Mouse (Mus musculus): ENCODE data around the gene Pak1ip1. TPM values are rescaled to one million over a fixed set of nuclear protein-coding genes. Genes with fewer than 3 reads are reported as not detected.

Gene Pak1ip1
- polyA plus RNA-seq, 1 experiment from 2014 or later, result 66.0 TPM

DNA sequence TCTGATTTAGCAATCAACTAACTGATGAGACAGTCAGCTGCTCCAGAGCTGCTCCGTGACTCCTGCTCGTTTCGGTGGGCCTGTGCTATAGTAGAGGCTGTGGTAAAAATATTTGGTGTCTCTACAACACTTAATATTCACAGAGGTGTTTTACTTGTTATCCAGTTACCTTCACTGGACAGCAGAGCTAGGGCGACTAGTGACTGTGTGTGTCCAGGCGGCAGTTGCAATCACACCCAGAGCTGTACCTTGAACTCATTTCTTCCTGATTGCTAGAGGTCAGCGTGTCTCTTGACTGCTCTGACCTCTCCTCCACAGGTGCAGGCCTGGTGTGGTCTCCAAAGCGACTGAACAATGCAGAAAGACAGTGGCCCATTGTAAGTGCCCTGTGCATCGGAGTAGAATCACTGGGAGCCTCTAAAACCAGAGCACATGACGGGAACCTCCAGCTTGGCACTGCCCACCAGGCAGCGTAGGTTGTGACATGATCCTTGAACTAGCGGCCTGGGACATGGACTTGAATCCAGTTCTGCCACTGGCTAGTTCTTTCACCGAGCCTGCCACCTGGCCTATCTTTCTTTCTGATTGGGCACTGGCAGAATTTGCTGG, 16.1 kb downstream of the Pak1ip1 start:
- Histone ChIP-seq H3K9me3 (ENCODE audit: control insufficient read depth, low read length) (no peaks in the 10 kb centered on the region), H3K36me3 (ENCODE audit: control insufficient read depth, insufficient read depth, low read length) (peaks cover 33% of the 10 kb centered on the region), H3K4me3 (replicated peaks; ENCODE audit: low read depth, low read length) (peak overlapping the region; percentile 67), H3K9ac (replicated peaks; ENCODE audit: low read length) (peak overlapping the region; percentile 69), H3K27me3 (ENCODE audit: control insufficient read depth, insufficient read depth, low read length) (no peaks in the 10 kb centered on the region), H3K4me1 (ENCODE audit: control insufficient read depth, insufficient read depth, low read length) (peaks cover 16% of the 10 kb centered on the region), H3K4me2 (ENCODE audit: low read length) (peak overlapping the region; percentile 78), H3K27ac (replicated peaks; ENCODE audit: low read depth, low read length) (peak overlapping the region; percentile 81; the same call in 1 of the 2 replicates)
- no peak for DNase-seq
- no peak for ATAC-seq (ENCODE audit: low FRiP score, low TSS enrichment)
- WGBS, result 43% methylated on average over 12 of the region's 12 CpGs

DNA sequence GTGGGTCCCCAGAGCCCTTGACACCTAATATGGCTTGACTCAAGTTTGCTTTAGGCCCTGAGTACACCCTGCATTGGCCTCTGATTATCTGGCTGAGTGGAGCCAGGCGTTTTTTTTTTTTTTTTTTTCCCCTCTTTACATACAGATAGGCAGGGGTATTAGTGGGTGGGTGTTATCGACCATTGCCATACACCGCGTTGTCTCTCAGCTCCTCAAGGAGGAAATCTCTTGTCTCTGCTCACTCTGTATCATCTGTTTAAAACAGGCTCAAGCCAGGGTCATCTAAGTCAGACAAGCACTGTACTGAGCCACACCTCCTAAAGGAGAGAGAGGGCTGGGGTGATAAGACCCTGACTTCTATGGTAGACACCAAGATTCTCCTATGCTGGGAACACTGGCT, 17.0 kb downstream of the Pak1ip1 start:
- ATAC-seq (ENCODE audit: low FRiP score, low TSS enrichment) (no peak), DNase-seq (no peak)
- Histone ChIP-seq H3K4me2 (ENCODE audit: low read length) (no peak overlapping the region), H3K36me3 (ENCODE audit: control insufficient read depth, insufficient read depth, low read length) (peaks cover 27% of the 10 kb centered on the region), H3K9ac (replicated peaks; ENCODE audit: low read length) (no peak overlapping the region), H3K9me3 (ENCODE audit: control insufficient read depth, low read length) (no peaks in the 10 kb centered on the region), H3K27me3 (ENCODE audit: control insufficient read depth, insufficient read depth, low read length) (no peaks in the 10 kb centered on the region), H3K4me3 (replicated peaks; ENCODE audit: low read depth, low read length) (no peak overlapping the region), H3K4me1 (ENCODE audit: control insufficient read depth, insufficient read depth, low read length) (peaks cover 16% of the 10 kb centered on the region), H3K27ac (replicated peaks; ENCODE audit: low read depth, low read length) (no peak overlapping the region)
- 86% methylated on average over 4 of the region's 4 CpGs for WGBS

DNA sequence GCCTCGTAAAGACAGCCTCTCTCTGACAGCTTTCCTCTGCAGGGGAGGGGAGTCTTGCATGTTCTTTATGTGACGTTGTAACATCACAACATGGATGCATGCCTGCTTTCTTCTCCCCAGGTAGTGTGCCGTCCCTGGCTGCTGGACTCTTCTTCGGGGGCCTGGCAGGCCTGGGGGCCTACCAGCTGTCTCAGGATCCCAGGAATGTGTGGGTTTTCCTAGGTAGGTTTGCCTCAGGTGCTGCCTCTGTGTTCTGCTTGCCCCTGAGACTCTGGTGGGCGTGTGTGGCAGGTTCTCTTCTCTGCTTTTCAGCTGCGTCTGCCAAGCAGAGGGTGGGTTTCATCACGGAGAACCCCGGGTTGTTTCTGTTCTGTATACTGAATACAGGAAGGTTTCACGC, 17.4 kb downstream of the Pak1ip1 start:
- Histone ChIP-seq H3K36me3 (ENCODE audit: control insufficient read depth, insufficient read depth, low read length) (peaks cover 23% of the 10 kb centered on the region), H3K4me1 (ENCODE audit: control insufficient read depth, insufficient read depth, low read length) (peaks cover 16% of the 10 kb centered on the region), H3K4me2 (ENCODE audit: low read length) (no peak overlapping the region), H3K4me3 (replicated peaks; ENCODE audit: low read depth, low read length) (no peak overlapping the region), H3K27ac (replicated peaks; ENCODE audit: low read depth, low read length) (no peak overlapping the region), H3K9me3 (ENCODE audit: control insufficient read depth, low read length) (no peaks in the 10 kb centered on the region), H3K27me3 (ENCODE audit: control insufficient read depth, insufficient read depth, low read length) (no peaks in the 10 kb centered on the region), H3K9ac (replicated peaks; ENCODE audit: low read length) (no peak overlapping the region)
- ATAC-seq (ENCODE audit: low FRiP score, low TSS enrichment) (no peak), DNase-seq (no peak)
- WGBS, result 98% methylated on average over 9 of the region's 9 CpGs

DNA sequence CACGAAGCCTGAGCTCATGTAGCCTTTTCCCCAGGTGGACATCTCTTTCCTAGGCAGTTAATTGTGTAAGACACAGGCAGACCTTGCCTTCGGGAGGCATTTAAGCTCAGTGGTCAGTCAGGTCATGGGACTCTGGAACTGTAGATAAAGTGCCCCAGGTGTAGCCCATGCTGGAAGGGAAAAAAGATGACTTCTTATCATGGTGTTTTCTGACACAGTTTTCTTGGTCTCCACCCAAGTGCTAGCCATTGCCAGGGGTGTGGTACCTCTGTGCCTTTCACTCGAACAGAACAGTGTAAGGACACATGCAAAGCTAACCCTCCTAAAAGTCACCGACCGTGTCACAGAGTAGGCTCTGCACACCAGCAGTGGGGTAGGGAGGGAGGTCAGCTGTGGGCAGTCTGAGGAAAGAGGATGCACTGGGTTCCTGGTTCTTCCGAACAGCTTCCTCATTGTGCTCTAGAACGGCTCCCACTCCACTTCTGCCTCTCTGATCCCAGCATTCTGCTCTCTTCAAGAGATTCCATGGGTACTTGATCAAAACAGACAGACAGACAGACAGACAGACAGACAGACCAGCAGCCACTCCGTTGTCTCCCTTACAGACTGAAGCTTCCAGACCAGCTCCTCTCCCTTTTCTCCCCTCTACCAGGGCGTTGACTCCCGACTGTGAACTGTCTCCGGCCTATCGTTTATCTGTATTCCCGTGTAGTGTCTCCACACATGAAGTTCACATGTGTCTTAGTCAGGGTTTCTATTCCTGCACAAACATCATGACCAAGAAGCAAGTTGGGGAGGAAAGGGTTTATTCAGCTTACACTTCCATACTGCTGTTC, 18.2 kb downstream of the Pak1ip1 start:
- H3K9ac ChIP-seq (replicated peaks; ENCODE audit: low read length), result no peak overlapping the region
- no peak overlapping the region for H3K27ac ChIP-seq (replicated peaks; ENCODE audit: low read depth, low read length)
- no peaks in the 10 kb centered on the region for H3K9me3 ChIP-seq (ENCODE audit: control insufficient read depth, low read length)
- H3K27me3 ChIP-seq (ENCODE audit: control insufficient read depth, insufficient read depth, low read length), result no peaks in the 10 kb centered on the region
- DNase-seq, result no peak
- WGBS, result 95% methylated on average over 13 of the region's 13 CpGs
- peaks cover 16% of the 10 kb centered on the region for H3K4me1 ChIP-seq (ENCODE audit: control insufficient read depth, insufficient read depth, low read length)
- H3K4me2 ChIP-seq (ENCODE audit: low read length), result no peak overlapping the region
- peaks cover 29% of the 10 kb centered on the region for H3K36me3 ChIP-seq (ENCODE audit: control insufficient read depth, insufficient read depth, low read length)
- ATAC-seq (ENCODE audit: low FRiP score, low TSS enrichment), result no peak
- H3K4me3 ChIP-seq (replicated peaks; ENCODE audit: low read depth, low read length), result no peak overlapping the region

DNA sequence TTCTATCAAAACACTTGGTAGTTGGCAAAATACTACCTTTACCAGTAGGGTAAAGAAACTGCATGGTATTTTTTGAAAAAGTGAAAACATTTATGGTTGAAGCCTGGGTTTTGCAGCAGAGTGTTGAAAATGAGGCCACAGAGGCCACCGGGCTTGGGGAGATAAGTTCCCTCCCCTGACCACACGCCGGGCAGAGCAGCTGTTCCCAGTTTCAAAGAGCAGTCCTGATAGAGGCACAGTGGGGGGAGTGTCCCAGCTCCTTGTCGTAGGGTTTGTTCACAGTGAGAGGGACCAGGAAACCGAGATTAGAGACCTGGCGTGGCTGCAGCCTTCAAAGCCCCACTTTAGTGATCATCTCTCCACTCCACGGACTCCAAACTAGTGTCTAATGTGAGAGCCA, 19.7 kb downstream of the Pak1ip1 start:
- ATAC-seq (ENCODE audit: low FRiP score, low TSS enrichment) (no peak), DNase-seq (no peak)
- no peak overlapping the region for H3K4me3 ChIP-seq (replicated peaks; ENCODE audit: low read depth, low read length)
- no peak overlapping the region for H3K4me2 ChIP-seq (ENCODE audit: low read length)
- no peak overlapping the region for H3K27ac ChIP-seq (replicated peaks; ENCODE audit: low read depth, low read length)
- WGBS, result 70% methylated on average over 7 of the region's 7 CpGs
- no peaks in the 10 kb centered on the region for H3K9me3 ChIP-seq (ENCODE audit: control insufficient read depth, low read length)
- H3K36me3 ChIP-seq (ENCODE audit: control insufficient read depth, insufficient read depth, low read length), result peaks cover 21% of the 10 kb centered on the region
- no peaks in the 10 kb centered on the region for H3K27me3 ChIP-seq (ENCODE audit: control insufficient read depth, insufficient read depth, low read length)
- peaks cover 14% of the 10 kb centered on the region for H3K4me1 ChIP-seq (ENCODE audit: control insufficient read depth, insufficient read depth, low read length)
- H3K9ac ChIP-seq (replicated peaks; ENCODE audit: low read length), result no peak overlapping the region

DNA sequence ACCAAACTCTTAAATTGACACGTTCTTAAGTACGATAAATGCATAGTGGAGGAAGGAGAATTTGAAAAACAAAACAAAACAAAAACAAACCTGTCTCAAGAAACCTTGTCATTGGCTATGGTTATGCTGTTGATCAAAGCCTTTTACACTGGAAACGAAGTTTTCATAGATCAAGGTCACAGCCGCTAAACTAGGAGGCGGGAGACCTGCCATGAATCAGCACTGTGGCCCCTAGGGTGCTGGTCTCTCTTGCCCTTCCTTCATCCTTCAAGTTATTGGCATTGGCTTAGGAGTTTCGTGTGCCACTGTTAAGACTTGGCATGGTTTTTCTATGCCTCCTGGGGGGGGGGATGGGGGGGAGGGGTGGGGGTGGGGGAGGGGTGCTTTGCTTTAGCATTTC, 20.8 kb downstream of the Pak1ip1 start:
- Histone ChIP-seq H3K9me3 (ENCODE audit: control insufficient read depth, low read length) (no peaks in the 10 kb centered on the region), H3K4me3 (replicated peaks; ENCODE audit: low read depth, low read length) (no peak overlapping the region), H3K9ac (replicated peaks; ENCODE audit: low read length) (no peak overlapping the region), H3K27ac (replicated peaks; ENCODE audit: low read depth, low read length) (no peak overlapping the region), H3K4me2 (ENCODE audit: low read length) (no peak overlapping the region), H3K36me3 (ENCODE audit: control insufficient read depth, insufficient read depth, low read length) (peaks cover 21% of the 10 kb centered on the region), H3K4me1 (ENCODE audit: control insufficient read depth, insufficient read depth, low read length) (peaks cover 10% of the 10 kb centered on the region), H3K27me3 (ENCODE audit: control insufficient read depth, insufficient read depth, low read length) (no peaks in the 10 kb centered on the region)
- WGBS, result 89% methylated on average over 6 of the region's 6 CpGs
- no peak for ATAC-seq (ENCODE audit: low FRiP score, low TSS enrichment)
- no peak for DNase-seq

DNA sequence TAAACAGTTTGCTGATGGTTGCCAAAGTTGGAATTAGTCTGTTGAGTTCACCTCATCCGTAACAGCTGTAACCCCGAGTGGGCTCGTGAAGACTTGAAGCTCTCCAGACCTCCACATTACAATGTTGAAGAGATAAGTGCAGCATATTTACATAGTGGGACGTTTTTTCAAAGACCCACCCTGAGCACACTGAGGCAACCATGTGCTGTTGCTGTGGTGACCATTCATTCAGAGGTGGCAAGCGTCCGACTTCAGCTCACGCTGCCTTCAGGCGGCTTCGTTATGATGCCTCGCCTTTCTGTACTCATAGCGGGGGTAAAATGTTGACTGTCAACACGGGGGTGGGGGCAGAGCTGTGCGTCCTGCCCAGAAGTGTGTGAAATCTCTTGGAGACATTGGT, 21.3 kb downstream of the Pak1ip1 start:
- 88% methylated on average over 13 of the region's 13 CpGs for WGBS
- Histone ChIP-seq H3K36me3 (ENCODE audit: control insufficient read depth, insufficient read depth, low read length) (peaks cover 21% of the 10 kb centered on the region), H3K27me3 (ENCODE audit: control insufficient read depth, insufficient read depth, low read length) (no peaks in the 10 kb centered on the region), H3K4me3 (replicated peaks; ENCODE audit: low read depth, low read length) (no peak overlapping the region), H3K9ac (replicated peaks; ENCODE audit: low read length) (no peak overlapping the region), H3K4me1 (ENCODE audit: control insufficient read depth, insufficient read depth, low read length) (peaks cover 5% of the 10 kb centered on the region), H3K4me2 (ENCODE audit: low read length) (no peak overlapping the region), H3K9me3 (ENCODE audit: control insufficient read depth, low read length) (no peaks in the 10 kb centered on the region), H3K27ac (replicated peaks; ENCODE audit: low read depth, low read length) (no peak overlapping the region)
- no peak for ATAC-seq (ENCODE audit: low FRiP score, low TSS enrichment)
- DNase-seq, result no peak

DNA sequence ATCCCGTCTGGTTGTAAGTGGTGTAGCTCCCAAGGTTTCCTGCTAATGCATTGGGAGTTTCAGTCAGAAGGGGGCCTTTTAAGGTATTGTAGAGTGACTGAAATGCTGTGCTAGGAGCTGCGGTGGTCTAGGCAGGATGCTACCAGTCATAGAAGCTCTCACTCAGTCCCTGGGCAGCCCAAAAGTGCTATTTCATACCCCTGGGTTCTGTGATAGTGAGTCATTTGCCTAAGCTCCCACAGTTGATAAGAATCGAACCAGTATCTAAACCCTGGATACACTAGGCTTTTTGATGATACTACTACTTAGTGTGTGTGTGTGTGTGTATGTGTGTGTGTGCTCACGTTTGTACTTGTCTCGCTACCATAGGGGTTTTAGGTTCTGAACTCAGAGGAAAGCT, 29.3 kb downstream of the Pak1ip1 start:
- Histone ChIP-seq H3K4me2 (ENCODE audit: low read length) (no peak overlapping the region), H3K36me3 (ENCODE audit: control insufficient read depth, insufficient read depth, low read length) (no peaks in the 10 kb centered on the region), H3K4me3 (replicated peaks; ENCODE audit: low read depth, low read length) (no peak overlapping the region), H3K27ac (replicated peaks; ENCODE audit: low read depth, low read length) (no peak overlapping the region), H3K4me1 (ENCODE audit: control insufficient read depth, insufficient read depth, low read length) (no peaks in the 10 kb centered on the region), H3K27me3 (ENCODE audit: control insufficient read depth, insufficient read depth, low read length) (no peaks in the 10 kb centered on the region), H3K9ac (replicated peaks; ENCODE audit: low read length) (no peak overlapping the region), H3K9me3 (ENCODE audit: control insufficient read depth, low read length) (no peaks in the 10 kb centered on the region)
- WGBS, result 82% methylated on average over 5 of the region's 5 CpGs
- no peak for DNase-seq
- ATAC-seq (ENCODE audit: low FRiP score, low TSS enrichment), result no peak

DNA sequence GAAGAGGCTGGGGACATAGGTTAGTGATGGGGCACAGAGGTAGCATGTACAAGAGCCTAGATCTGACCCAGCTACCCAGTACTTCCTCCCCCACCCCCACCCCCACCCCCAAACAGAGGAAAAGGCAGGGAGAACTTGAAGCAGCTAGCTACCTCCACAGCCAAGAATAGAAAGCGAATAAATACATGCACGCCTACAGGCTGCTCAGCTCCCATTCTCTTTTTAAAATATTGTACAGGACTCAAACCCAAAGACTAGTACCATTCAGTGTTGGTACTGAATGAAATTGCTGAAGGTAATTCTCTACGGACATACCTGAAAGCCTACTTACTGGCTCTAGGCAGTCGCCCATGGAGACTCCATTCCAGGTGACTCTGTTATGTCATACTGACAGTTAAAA, 41.7 kb downstream of the Pak1ip1 start:
- no peak overlapping the region for H3K4me2 ChIP-seq (ENCODE audit: low read length)
- no peaks in the 10 kb centered on the region for H3K27me3 ChIP-seq (ENCODE audit: control insufficient read depth, insufficient read depth, low read length)
- no peak overlapping the region for H3K9ac ChIP-seq (replicated peaks; ENCODE audit: low read length)
- no peaks in the 10 kb centered on the region for H3K9me3 ChIP-seq (ENCODE audit: control insufficient read depth, low read length)
- DNase-seq (no peak), ATAC-seq (ENCODE audit: low FRiP score, low TSS enrichment) (no peak)
- H3K36me3 ChIP-seq (ENCODE audit: control insufficient read depth, insufficient read depth, low read length), result no peaks in the 10 kb centered on the region
- H3K4me1 ChIP-seq (ENCODE audit: control insufficient read depth, insufficient read depth, low read length), result no peaks in the 10 kb centered on the region
- no peak overlapping the region for H3K4me3 ChIP-seq (replicated peaks; ENCODE audit: low read depth, low read length)
- H3K27ac ChIP-seq (replicated peaks; ENCODE audit: low read depth, low read length), result no peak overlapping the region
- 96% methylated on average over 4 of the region's 4 CpGs for WGBS
